Mouse (Mus musculus) brain, adult 2 months (tissue): ENCODE results near the gene Rai2.

Source experiments
- DNase-seq: peaks from one replicate; pipeline ENCODE4 v3.0.0; 2011; ENCODE audit warnings: low read depth, low spot score

The Rai2 gene

DNA sequence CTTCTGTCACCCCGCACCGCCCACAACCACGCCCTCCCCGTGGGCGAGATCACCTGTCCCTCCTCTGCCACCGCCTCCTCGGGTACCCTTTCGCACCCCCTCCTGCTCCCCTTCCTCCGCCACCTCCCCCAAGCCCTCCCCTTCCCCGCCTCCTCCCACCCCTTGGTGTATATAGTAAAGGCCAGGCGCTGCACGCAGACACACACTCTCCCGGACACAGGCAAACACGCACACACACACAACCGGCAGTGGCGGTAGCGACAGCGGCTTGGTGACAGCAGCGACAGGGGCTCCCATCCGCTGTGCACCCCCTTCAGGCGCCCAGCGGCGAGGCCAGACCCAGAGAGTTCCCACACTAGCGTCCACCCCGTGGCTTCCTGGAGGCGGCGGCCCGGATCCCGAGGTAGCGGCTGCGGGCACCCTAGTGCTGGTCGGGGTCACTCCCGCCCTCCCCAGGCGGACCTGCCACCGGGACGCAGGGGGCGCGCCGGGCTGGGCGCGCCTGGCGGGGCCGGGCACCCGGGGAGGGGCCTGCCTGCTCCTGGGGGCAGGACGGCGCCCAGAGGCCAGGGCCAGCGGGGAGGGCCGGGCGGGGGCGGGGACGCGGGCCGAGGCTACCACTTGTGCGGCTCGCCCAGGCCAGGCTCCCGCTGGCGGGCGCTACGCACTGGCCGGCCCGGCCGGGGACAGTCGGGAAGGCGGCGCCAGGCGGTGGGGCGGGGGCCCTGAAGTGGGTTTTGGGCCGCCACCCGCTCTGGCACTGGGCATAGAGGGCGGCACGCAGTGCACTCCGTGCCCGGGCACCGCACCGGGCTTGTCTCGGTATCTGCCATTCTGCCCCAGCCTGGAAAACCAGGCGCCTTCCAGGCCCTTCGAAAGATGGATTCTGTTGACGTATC, at the start of gene Rai2:
Rai2 (plus strand) TSS at position 205 of the 899 bp plus-strand sequence.
- peak; percentile 57 for DNase-seq

DNA sequence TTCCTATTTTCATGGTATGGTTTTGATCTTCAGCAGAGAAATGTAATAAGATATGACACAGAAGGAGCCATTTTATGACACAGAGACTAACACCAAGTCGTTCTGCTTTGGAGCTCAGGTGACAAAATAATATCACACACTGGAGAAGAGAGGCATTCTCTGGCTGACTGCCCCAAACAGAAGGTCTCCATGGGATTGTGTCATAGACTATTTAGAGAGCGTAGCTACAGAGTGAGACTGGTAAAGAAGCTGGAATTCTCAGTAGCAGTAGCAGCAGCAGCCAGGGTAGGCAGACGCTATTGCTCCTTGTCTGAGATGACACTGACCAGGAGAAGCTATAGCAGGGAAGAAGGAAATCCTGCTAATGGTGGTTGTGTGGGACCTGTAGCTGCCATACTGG, 27.5 kb upstream of the Rai2 start:
- peak; percentile 10 for DNase-seq

DNA sequence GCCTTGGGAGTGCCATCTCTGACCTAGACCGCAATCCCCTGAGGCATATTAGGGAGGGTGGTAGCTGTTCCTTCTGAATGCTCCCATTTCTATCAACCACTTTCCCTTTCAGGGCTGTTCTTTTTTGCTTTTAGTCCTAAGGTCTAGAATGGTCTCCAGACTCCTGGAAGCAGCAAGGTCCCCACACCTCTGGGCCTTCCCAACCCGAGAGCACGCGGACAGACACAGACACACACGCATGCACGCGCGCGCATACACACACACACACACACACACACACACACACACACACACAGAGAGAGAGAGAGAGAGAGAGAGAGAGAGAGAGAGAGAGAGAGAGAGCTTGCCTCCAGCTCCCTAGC, 385 bp upstream of the Rai2 start:
- no peak for DNase-seq

DNA sequence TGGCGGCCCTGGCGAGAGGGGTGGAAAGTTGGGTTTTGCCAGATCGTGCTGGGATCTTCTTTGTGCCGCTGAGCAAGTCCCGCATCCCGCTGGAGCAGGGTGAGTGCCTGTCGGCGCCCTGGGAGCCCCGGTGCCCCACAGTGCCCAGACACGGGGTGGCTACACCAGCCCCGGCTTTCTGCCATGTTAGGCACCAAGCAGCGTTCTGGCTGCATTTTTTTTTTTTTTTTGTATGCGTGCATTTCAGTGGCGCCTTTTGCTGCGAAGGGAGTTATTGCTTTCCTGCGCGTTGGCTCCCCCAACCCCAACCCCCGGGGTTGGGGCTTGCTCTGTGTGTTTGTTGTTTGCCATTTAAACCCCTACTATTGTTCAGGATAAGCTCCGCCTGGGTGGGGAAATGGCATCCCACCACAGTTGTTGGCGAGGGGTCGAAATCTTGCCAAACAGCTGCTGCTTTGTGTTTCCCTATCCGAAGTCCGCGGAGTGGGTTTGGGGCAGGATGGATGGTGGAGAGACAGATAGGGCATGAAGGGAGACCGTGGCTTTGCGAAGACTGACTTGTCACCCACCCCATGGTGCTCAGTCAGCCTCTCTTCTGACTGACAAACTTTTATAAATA, 1.0 kb downstream of the Rai2 start:
- no peak for DNase-seq

DNA sequence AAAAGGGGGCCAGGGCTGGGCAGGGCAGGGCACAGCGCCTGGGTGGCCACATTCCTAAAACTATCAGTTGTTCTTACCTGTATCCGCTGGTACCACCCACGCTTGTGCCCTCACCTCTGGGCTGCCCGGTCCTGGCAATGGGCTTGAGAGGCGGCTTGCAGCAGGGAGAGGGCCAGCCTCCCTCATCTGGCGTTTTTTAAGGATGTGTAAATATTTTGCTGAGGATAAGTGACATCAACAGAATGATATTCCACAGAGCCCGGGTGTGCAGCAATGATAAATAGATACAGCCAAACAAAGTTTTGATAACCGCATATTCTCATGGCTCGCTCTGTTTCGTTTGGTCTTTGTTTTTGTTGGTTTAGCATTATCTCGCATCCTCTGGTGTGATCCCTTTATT, 1.7 kb downstream of the Rai2 start:
- DNase-seq = no peak

DNA sequence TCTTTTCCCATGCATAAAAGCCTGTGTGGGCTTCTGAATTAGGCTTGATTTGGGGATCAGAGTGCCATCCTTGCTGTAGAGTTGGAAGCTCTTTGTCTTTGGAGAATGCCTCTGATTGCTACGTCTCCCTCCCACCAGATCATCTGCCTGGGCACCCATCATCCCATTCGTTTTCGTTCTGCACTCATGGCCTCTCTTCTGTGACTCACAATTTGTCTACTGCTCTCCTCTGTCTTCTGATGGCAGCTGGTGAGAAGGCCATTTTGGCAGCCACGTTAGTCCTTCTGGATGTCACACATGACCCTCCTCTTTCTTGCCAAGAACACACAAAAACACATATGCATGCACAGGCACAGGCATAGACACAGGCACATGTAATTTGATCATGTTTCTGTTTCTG, 4.2 kb downstream of the Rai2 start:
- DNase-seq = no peak

DNA sequence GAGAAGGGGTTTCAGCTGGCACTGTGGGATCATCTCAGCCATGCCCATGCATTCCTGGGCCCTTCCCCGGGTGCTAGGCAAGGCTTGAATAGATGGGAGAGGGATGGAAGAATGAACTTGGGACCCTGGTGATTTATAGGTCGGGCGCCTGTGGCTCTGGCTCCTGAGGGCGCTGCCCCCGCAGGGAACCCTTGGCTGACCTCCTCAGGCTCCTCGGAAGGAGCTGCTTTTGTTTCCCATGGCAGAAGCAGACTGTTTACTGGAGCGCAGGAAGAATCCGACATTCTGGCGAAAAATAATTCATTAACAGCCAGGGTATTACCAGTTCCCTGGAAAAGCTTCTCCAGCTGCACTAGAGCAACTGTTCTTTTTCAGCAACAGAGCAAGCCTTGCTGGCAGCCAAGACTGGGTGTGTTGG, 6.5 kb downstream of the Rai2 start:
- no peak for DNase-seq

DNA sequence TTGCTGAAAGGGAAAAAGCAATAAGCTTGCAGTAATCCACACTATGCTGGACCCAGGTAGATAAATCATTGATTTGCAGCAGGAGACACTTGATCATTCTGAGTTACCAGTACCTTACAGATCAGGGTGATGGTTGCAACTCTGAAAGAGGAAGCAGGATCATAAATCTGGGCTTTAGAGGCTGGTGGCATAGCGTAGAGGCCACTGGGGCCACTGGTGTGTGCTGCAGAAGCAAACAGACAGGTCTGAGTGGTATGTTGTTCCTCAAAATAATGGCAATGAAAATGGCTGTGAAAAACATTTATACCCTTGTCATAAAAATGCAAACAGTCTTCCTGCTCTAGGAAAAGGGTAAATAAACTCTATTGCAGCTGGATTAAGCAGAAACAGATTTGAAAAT, 9.4 kb downstream of the Rai2 start:
- no peak for DNase-seq

DNA sequence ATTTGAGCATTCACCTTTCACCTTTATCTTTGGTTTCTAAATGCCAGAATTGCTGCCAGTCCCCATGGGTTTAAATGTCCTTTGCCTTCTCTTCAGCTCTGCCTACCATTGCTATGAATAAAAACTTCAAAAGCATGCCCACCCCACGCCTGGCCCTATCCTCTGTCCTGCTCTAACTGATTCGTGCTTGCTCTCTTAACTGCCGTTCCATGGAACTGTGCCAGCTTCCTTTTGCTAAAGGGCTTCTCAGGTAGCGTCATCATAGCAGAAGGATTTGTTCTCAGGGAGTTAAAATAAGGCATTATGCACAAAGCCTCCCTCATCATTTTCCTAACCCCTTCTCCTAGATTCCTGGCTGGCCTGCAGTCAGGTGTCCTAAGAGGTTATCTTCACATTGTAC, 11.6 kb downstream of the Rai2 start:
- no peak for DNase-seq

DNA sequence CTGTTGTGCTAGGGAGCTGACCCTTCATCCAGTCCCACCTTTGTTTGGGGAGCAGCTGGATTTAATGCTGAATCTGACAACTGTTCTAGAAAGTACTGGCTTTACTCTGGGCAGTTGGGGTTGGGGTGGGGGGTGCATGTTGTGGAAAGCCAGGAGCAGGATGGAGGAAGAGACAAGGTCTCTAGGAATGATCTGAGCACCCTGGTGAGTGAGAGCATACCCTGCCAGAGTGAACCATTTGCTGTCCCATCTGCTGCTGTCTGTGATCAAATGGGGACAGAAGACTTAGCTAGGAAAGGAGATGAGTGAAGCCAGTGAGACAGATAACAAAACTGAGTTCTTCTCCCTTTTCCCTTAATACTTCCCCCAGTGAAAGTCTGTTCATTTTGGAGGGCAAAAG, 13.2 kb downstream of the Rai2 start:
- DNase-seq = peak; percentile 78

DNA sequence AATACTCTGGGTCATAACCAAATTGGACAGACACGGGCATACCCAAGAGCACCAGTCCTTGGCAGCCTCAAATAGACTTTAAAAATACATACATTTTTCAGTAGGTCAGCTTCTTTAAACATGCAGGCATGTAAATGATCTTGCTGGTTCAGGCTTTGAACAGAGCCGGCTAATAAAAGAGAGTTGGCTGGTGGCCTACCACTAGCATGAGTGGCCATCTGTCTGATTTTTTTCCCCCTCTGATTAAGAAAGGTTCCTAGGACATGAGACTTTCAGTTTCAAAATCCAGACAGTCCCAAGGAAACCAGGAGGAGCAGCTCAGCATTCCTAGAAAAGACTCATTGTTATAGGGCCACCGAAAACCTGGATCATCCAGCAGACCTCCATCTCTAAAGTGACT, 15.0 kb downstream of the Rai2 start:
- DNase-seq = no peak

DNA sequence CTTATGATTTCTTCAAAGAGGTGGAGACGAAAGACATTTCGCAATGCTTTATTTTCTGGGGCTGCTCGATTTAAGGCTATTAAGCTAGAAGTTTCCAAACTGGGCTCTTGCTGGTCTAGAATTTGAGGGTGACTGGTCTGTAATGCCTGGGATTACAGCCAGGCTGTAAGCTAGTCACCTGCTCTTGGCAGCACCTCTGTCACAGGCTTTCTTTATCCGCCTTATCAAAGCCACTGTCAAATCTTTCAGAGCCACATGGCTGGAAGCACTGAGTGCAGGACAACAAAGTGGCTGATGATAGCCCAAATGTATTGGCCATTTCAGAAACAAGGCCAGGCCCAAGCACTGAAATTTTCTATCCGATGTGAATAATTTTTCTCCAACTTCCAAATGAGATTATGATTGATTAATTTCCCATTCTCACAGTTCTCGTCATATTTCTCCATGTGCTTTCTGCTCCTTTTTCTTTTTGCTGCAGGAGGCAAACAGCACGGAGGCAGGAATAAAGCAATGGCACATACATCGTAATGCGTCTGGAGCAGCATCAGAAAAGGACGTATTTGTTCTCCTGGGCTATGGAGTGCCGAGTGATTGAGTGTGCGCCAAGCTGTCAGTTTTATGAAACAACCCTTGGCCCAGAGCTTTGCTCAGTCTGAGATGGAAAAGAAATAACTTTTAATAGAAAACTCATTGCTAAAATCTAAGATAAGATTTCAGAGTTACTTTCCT, 16.9 kb downstream of the Rai2 start:
- no peak for DNase-seq

DNA sequence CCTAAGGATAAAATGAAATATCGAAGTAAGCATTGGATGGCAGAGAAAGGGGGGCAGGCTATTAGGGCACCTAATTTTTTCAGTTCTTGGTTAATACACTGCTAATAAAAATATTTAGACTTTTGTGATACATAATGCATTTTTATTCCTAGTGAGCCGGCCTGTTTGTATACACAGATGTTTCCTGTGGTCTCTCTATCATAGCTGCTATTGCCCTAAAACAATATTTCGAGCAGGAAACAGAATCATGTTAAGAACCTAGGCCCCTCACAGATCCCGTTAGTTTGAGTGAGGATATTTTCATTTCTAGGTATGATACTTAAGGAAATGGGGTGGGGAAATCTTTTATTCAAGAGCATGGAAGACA, 17.4 kb downstream of the Rai2 start:
- DNase-seq = no peak

DNA sequence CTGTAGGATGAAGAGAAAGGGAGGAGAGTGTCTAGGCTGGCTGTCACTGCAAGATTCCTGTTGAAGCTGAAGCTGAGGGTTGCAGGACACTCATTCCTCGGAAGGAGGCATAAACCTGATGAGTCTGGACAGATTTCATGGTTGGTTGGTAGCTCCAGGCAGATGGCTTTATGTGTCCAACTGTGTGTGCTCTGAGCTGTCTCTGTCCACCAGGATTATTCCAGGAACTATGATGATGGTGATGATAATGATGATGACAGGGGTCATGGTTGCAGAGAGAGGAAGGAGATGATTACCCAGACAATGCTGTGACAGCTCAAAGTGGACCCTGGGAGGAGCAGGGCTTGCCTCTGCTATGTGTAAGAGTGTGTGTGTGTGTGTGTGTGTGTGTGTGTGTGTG, 22.5 kb downstream of the Rai2 start:
- no peak for DNase-seq

DNA sequence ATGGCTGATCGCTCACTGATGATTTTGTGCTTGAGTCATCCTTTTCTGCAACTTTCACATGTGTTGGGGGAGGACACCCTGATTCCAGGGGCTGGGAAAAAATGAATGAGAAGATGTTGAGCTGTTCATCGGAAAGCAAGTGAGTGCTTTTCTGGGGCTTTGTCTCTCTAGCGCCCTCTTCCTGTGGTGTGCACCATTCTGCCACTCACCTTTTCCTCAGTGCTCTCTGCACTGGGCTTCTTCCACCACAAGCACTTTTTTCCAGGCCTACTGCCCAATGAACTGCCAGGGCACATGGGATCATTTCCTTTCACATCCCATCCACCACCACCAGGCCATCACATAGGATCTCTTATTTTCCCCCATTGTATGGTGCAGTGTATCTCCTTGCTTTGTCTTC, 26.2 kb downstream of the Rai2 start:
- DNase-seq = peak; percentile 43

DNA sequence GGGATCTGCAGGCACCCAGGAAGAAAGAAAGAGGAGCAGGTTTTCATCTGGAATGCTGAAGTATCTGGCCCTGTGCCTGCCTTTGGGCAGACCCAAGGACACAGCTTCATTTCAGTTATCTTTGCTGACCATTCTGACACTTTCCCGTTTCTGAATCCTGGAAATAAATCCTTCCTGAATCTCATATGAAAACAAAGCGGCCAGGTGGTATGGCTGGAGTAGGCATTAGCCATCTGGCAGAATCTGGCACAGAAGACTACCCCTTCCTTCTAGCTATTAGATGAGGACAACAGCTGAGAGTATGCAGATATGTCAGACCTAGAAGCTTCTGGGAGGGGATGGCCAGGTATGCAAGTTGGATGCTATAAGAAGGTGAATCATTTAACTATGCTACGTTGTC, 28.4 kb downstream of the Rai2 start:
- peak; percentile 71 for DNase-seq

DNA sequence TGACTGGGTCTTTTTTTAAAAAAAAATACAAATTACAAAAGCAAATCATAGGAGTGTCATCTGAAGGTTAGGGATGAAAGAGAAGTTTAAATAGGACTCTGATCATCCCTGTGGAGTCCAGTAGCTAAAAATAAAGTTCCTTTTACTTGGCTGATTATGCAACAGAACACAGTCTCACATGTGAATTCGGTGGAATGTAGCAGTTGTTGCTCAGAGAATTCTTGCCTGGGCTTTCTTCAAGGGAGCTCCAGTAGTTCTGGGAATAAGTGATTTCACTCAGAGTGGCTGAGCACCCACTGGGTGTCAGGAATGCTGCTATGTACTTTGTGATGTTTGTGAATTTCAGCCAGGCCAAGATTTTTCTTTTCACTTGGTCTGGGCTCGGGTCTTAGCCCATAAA, 30.5 kb downstream of the Rai2 start:
- peak; percentile 50 for DNase-seq

DNA sequence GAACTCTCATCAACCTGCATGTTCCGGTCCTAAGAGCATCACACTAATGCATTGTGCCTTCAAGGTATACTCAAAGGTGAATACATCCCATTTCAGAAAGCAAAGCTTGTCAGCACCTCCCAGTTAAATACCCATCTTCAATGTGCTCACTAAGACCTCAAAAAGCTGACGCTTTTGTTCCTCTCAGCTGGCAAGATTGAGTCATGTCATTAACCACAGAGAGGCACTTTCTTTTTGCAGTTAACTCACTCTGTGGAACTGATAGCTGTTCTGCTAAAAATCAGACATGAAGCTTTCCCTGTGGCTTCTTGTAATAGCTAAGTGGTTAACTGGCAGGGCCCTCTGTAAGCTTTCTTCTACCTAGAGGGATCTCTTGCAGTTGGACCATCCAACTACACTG, 36.6 kb downstream of the Rai2 start:
- no peak for DNase-seq

DNA sequence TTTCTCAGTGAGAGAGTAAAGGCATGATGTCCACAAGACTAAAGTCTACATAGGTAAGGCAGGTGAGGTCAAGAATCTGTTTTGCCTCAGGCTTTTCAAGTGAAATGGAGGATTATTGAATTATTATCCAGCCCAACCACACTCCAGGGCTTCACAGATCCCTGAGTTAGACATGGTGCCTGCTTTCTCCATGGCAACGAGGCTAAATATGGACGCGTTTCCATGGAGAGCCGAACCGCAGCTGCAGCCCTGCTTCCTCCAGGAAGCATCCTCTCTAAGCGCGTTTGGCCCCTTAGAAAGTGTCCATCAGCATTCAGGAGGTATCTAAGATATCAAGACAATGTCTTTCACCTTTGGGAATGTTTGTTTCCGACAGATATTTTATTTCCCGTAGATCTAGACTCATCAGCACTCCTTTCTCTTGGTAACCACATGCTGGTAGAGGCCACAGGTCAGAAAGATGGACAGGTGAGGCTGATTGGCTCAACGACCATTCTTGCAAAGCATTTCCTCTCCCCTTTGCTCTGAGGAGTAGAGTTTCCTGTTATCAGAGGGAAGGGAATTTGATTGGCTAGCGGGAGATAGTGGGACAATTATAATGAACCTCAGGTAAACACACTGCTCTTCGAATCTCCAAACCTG, 59.6 kb downstream of the Rai2 start:
- peak; percentile 74 for DNase-seq

DNA sequence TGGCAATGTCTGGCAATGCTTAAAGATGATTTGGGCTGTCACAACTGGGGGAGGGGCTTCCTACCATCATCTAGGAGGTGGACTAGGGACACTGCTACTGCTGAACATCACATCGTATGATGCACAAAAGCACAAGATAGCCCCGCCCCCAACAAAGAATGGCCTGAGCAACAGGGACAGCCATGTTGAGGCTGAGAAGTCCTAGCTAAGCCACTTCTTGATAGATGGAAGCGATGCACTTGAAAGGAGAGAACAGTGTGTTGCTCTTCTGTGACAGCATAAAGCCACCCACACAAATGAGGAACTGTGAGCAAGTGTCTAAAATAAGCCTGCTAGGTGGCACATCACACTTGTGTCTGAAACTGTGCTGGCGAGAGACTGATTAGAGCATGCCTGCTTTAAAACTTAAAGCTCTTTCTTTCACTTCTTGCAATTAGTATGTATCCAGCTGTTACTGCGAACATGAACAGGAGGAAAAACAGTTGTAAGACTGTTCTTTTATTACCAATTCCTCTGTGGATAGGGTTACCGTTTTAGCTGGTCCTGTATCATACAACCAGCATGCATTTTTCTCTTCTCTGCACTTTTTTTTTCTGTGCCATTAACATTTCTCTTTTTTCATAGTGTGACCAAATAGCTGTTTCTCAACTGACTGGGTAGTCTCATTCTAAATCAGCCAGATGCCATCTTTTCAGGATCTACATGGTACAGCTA, 63.6 kb downstream of the Rai2 start:
- DNase-seq = peak; percentile 86

DNA sequence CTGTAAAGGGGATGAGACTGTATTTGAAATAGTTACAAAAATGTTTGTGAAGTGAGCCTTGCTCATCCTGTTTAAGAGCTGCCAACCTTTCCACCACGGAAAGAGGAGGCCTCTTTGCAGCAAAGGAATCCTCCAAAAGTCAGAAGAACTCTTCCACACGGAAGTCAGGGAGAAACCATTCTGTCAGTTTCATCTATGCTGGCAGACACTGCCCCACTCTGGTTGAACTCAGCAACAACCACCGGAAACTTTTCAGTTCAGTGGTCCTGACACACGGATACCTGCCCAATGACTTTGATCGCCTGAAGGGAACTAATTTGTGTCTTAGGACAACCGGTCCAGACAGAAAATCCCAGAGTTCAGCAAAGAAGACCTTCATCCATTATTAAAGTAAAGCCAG, 73.3 kb downstream of the Rai2 start:
- peak; percentile 51 for DNase-seq

DNA sequence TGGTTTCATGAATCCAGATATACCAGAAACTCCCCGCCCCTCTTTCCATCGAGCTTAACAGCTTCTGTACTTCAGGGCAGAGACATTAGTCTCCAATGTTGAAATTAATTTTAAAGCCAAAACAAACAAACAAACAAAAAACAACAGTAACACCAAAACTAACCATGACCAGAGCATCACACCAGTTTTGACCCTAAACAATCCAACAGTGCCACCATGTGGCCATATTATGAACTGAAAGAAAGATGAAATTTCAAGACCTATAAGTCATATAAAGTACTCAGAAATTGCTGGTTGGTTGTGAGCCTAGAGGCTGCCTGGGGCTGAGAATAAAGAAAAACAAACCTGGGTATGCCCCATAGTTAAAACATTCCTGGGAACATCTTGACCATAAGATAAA, 109.3 kb downstream of the Rai2 start:
- peak; percentile 42 for DNase-seq
